Mouse (Mus musculus): Measurements from ENCODE around the gene Thsd7a.

The Thsd7a gene

GRCm38 (mm10) chr6:12381136-12381778 is 368.0 kb downstream of the Thsd7a start:
- DNase-seq, result peak; percentile 23 to 69

- DNase-seq, result no peak
Measured at GRCm38 (mm10) chr6:12380717-12381116, 368.5 kb downstream of the Thsd7a start.

GRCm38 (mm10) chr6:12358737-12359136 is 390.5 kb downstream of the Thsd7a start:
- DNase-seq, result no peak

- no peak for DNase-seq
Measured at GRCm38 (mm10) chr6:12353573-12353972, 395.6 kb downstream of the Thsd7a start.

- DNase-seq, result no peak
Measured at GRCm38 (mm10) chr6:12352165-12352719, 397.0 kb downstream of the Thsd7a start.

GRCm38 (mm10) chr6:12350753-12351152 is 398.5 kb downstream of the Thsd7a start:
- no peak for DNase-seq

- no peak for DNase-seq
Measured at GRCm38 (mm10) chr6:12349105-12349759, 400.0 kb downstream of the Thsd7a start.

GRCm38 (mm10) chr6:12348667-12349066 is 400.5 kb downstream of the Thsd7a start:
- no peak for DNase-seq

- DNase-seq, result no peak
Measured at GRCm38 (mm10) chr6:12336590-12337584, 412.3 kb downstream of the Thsd7a start.

- no peak for DNase-seq
Measured at GRCm38 (mm10) chr6:12315070-12315909, 433.9 kb downstream of the Thsd7a start.

GRCm38 (mm10) chr6:12307502-12307901 is 441.7 kb downstream of the Thsd7a start:
- no peak for DNase-seq

- no peak for DNase-seq
Measured at GRCm38 (mm10) chr6:12262641-12263400, 486.4 kb downstream of the Thsd7a start.

Measured in lung, postnatal 4 days (tissue).